Comparison of ENCODE assay signal across 8 mouse cellular contexts in the genomic region with DNA sequence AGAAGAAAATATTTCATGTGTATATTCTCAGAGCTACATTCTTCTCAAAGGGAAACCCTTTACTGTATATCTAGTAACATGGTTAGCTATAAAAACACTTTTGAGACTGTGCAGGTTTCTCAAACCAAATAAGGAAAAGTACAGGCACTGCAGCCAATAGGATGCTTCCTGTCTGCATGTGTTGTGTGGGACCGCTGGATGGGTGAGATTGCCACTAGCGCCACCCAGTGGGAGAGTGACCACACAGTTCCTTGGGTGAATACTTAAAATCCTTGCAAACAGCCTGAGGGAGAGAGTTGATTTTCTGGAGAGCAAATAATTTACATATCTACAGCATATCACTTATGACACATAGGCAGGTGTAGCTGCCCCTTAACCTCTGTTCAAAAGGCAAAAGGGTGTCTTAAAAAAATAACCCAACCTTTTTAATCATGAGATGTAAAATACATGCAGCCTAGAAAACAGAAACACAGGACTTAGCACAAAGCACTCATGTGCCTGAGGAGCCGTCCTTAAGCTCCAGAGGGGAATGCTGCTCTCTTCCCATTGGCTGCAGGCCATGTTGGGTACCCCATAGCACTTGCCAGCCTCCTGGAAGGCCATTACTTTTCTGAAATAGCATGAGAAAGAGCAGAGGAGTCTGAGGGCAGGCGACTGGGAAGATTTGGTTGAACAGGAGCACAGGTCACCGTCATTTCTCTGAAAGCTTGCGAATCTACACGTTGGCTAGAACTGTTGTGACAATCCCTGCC. TPM values are rescaled to one million over a fixed set of nuclear protein-coding genes. Genes with fewer than 3 reads are reported as not detected.
DNase-seq lines count a peak whose midpoint lies in the region; ATAC-seq lines count a peak whose summit lies in the region.

No protein-coding gene starts in this region.

- 59% methylated on average over 7 of the region's 7 CpGs for WGBS in embryonic facial prominence, embryonic 14.5 days
- WGBS in hindbrain, embryonic 12.5 days: 63% methylated on average over 7 of the region's 7 CpGs
- 61% methylated on average over 7 of the region's 7 CpGs for WGBS in limb, embryonic 10.5 days
- WGBS in neural tube, embryonic 11.5 days: 57% methylated on average over 7 of the region's 7 CpGs

- ATAC-seq in embryonic facial prominence, embryonic 14.5 days (ENCODE audit: low read depth): no peak; the same call in 1 of the 2 replicates
- ATAC-seq in hindbrain, embryonic 12.5 days (ENCODE audit: low FRiP score): peak; percentile 50; the same call in 1 of the 2 replicates
- peak; percentile 61; the same call in 1 of the 2 replicates for ATAC-seq in neural tube, embryonic 11.5 days (ENCODE audit: insufficient read depth, low FRiP score, low TSS enrichment)

- H3K4me1 ChIP-seq in embryonic facial prominence, embryonic 14.5 days (ENCODE audit: control insufficient read depth, insufficient read depth, low read length): no peaks in the 10 kb centered on the region
- no peaks in the 10 kb centered on the region for H3K4me1 ChIP-seq in hindbrain, embryonic 12.5 days
- H3K4me1 ChIP-seq in limb, embryonic 10.5 days: no peaks in the 10 kb centered on the region
- no peaks in the 10 kb centered on the region for H3K4me1 ChIP-seq in neural tube, embryonic 11.5 days (ENCODE audit: control insufficient read depth, insufficient read depth, low read length)

- DNase-seq in ovary, postnatal 14 days (ENCODE audit: low spot score): peak; percentile 42
- DNase-seq in ovary, postnatal 10 days (ENCODE audit: low spot score): no peak
- DNase-seq in adrenal gland, postnatal 25 days: peak; percentile 67
- peak; percentile 57 for DNase-seq in embryonic facial prominence, embryonic 14.5 days (ENCODE audit: low spot score)
- DNase-seq in limb, embryonic 10.5 days (ENCODE audit: low spot score): peak; percentile 63
- DNase-seq in neural tube, embryonic 11.5 days (ENCODE audit: low spot score): peak; percentile 64
- peak; percentile 11 for DNase-seq in yolk sac, embryonic 10.5 days (ENCODE audit: low spot score)

- H3K4me2 ChIP-seq in embryonic facial prominence, embryonic 14.5 days (ENCODE audit: low read depth, low read length): no peak overlapping the region
- H3K4me2 ChIP-seq in hindbrain, embryonic 12.5 days (replicated peaks): no peak overlapping the region
- H3K4me2 ChIP-seq in neural tube, embryonic 11.5 days (ENCODE audit: low read depth): no peak overlapping the region

- H3K9me3 ChIP-seq in embryonic facial prominence, embryonic 14.5 days (ENCODE audit: control insufficient read depth, low read length): no peaks in the 10 kb centered on the region
- H3K9me3 ChIP-seq in hindbrain, embryonic 12.5 days (replicated peaks): no peaks in the 10 kb centered on the region
- H3K9me3 ChIP-seq in limb, embryonic 10.5 days (replicated peaks): no peaks in the 10 kb centered on the region
- H3K9me3 ChIP-seq in neural tube, embryonic 11.5 days (ENCODE audit: control insufficient read depth, low read length): no peaks in the 10 kb centered on the region

- peaks cover 3% of the 10 kb centered on the region; the same call in 1 of the 2 replicates for H3K36me3 ChIP-seq in embryonic facial prominence, embryonic 14.5 days (ENCODE audit: control insufficient read depth, insufficient read depth, low read length)
- peaks cover 19% of the 10 kb centered on the region for H3K36me3 ChIP-seq in hindbrain, embryonic 12.5 days
- peaks cover 30% of the 10 kb centered on the region for H3K36me3 ChIP-seq in limb, embryonic 10.5 days
- H3K36me3 ChIP-seq in neural tube, embryonic 11.5 days (ENCODE audit: control insufficient read depth, insufficient read depth, low read length): no peaks in the 10 kb centered on the region

- no peak overlapping the region for H3K4me3 ChIP-seq in embryonic facial prominence, embryonic 14.5 days (ENCODE audit: low read depth, low read length)
- H3K4me3 ChIP-seq in hindbrain, embryonic 12.5 days: no peak overlapping the region
- H3K4me3 ChIP-seq in limb, embryonic 10.5 days: no peak overlapping the region
- no peak overlapping the region for H3K4me3 ChIP-seq in neural tube, embryonic 11.5 days (ENCODE audit: low read depth, low read length)

- no peak overlapping the region for H3K27ac ChIP-seq in embryonic facial prominence, embryonic 14.5 days (replicated peaks; ENCODE audit: low read depth, low read length)
- H3K27ac ChIP-seq in hindbrain, embryonic 12.5 days: no peak overlapping the region
- no peak overlapping the region for H3K27ac ChIP-seq in limb, embryonic 10.5 days
- H3K27ac ChIP-seq in neural tube, embryonic 11.5 days (ENCODE audit: low read depth, low read length): no peak overlapping the region

- H3K9ac ChIP-seq in embryonic facial prominence, embryonic 14.5 days (ENCODE audit: low read depth, low read length): no peak overlapping the region
- H3K9ac ChIP-seq in hindbrain, embryonic 12.5 days: no peak overlapping the region
- no peak overlapping the region for H3K9ac ChIP-seq in neural tube, embryonic 11.5 days (ENCODE audit: low read length)

- no peaks in the 10 kb centered on the region for H3K27me3 ChIP-seq in embryonic facial prominence, embryonic 14.5 days (replicated peaks; ENCODE audit: control insufficient read depth, insufficient read depth, low read length)
- H3K27me3 ChIP-seq in hindbrain, embryonic 12.5 days: no peaks in the 10 kb centered on the region
- H3K27me3 ChIP-seq in limb, embryonic 10.5 days (ENCODE audit: low read depth, poor library complexity, severe bottlenecking): no peaks in the 10 kb centered on the region
- no peaks in the 10 kb centered on the region for H3K27me3 ChIP-seq in neural tube, embryonic 11.5 days (ENCODE audit: control insufficient read depth, insufficient read depth, low read length)

RNA-seq across cellular contexts. Expression of gene Faxc, which starts 26.6 kb away (rescaled TPM):
- 4.8 and 5.4 TPM in 2 replicates for total RNA-seq in adrenal gland, postnatal 25 days (2021)
- polyA plus RNA-seq in embryonic facial prominence, embryonic 14.5 days (2014; fragmentation: Nextera tagmentation; extraction: Ambion mirVana): 8.1 and 8.7 TPM in 2 replicates
- 26.9 and 30.1 TPM in 2 replicates for polyA plus RNA-seq in hindbrain, embryonic 12.5 days (2016; fragmentation: Nextera tagmentation; extraction: Ambion mirVana)
- 8.7 and 10.6 TPM in 2 replicates for polyA plus RNA-seq in limb, embryonic 10.5 days (2016; fragmentation: Nextera tagmentation; extraction: Ambion mirVana)
- polyA plus RNA-seq in neural tube, embryonic 11.5 days (2014; fragmentation: Nextera tagmentation; extraction: Ambion mirVana): 27.8 and 31.1 TPM in 2 replicates
